Mouse (Mus musculus): ENCODE data around the gene 4921524J17Rik. TPM values are rescaled to one million over a fixed set of nuclear protein-coding genes. Genes with fewer than 3 reads are reported as not detected.

4921524J17Rik gene
- polyA plus RNA-seq, 1 experiment from 2014 or later = 50.2 TPM

GRCm38 (mm10) chr8:85405961-85406360, 26.7 kb downstream of the 4921524J17Rik start:
- Histone ChIP-seq H3K27ac (replicated peaks; ENCODE audit: low read depth, low read length) (no peak overlapping the region), H3K4me2 (ENCODE audit: low read depth, low read length) (no peak overlapping the region), H3K9ac (ENCODE audit: low read depth, low read length) (no peak overlapping the region), H3K9me3 (ENCODE audit: control insufficient read depth, low read length) (no peaks in the 10 kb centered on the region), H3K27me3 (replicated peaks; ENCODE audit: control insufficient read depth, insufficient read depth, low read length) (no peaks in the 10 kb centered on the region), H3K4me3 (ENCODE audit: low read depth, low read length) (no peak overlapping the region), H3K4me1 (ENCODE audit: control insufficient read depth, insufficient read depth, low read length) (no peaks in the 10 kb centered on the region), H3K36me3 (ENCODE audit: control insufficient read depth, insufficient read depth, low read length) (peaks cover 10% of the 10 kb centered on the region)
- ATAC-seq (ENCODE audit: low read depth) (no peak), DNase-seq (ENCODE audit: low spot score) (no peak)
- 74% methylated on average over 10 of the region's 10 CpGs for WGBS

DNA sequence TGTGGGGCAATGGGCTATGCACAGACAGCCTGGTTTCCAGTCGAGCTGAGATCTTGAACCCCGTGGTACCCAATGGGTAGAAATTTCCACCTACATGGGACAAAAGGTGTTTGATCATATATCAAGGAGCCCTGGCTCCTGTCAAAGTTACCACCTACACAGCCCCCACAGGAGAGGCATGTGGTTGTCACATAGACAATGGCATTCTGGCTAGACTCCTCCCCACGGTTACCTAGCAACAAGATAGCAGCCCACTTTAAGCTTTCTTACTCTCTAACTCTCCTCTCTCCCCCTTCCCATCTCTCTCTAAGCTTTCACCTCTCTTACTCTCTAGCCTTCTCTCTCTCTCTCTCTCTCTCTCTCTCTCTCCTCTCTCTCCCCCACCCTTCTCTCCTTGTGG, 27.2 kb downstream of the 4921524J17Rik start:
- ATAC-seq (ENCODE audit: low read depth) = no peak
- Histone ChIP-seq H3K27ac (replicated peaks; ENCODE audit: low read depth, low read length) (no peak overlapping the region), H3K9ac (ENCODE audit: low read depth, low read length) (no peak overlapping the region), H3K36me3 (ENCODE audit: control insufficient read depth, insufficient read depth, low read length) (peaks cover 8% of the 10 kb centered on the region), H3K9me3 (ENCODE audit: control insufficient read depth, low read length) (no peaks in the 10 kb centered on the region), H3K4me3 (ENCODE audit: low read depth, low read length) (no peak overlapping the region), H3K27me3 (replicated peaks; ENCODE audit: control insufficient read depth, insufficient read depth, low read length) (no peaks in the 10 kb centered on the region), H3K4me2 (ENCODE audit: low read depth, low read length) (no peak overlapping the region), H3K4me1 (ENCODE audit: control insufficient read depth, insufficient read depth, low read length) (no peaks in the 10 kb centered on the region)
- DNase-seq (ENCODE audit: low spot score) = no peak
- 65% methylated on average over 3 of the region's 3 CpGs for WGBS

GRCm38 (mm10) chr8:85398548-85398947, 34.1 kb downstream of the 4921524J17Rik start:
- H3K4me3 ChIP-seq (ENCODE audit: low read depth, low read length) = no peak overlapping the region
- H3K27ac ChIP-seq (replicated peaks; ENCODE audit: low read depth, low read length) = no peak overlapping the region
- H3K4me1 ChIP-seq (ENCODE audit: control insufficient read depth, insufficient read depth, low read length) = no peaks in the 10 kb centered on the region
- 83% methylated on average over 4 of the region's 4 CpGs for WGBS
- H3K9me3 ChIP-seq (ENCODE audit: control insufficient read depth, low read length) = no peaks in the 10 kb centered on the region
- ATAC-seq (ENCODE audit: low read depth) (no peak), DNase-seq (ENCODE audit: low spot score) (no peak)
- H3K36me3 ChIP-seq (ENCODE audit: control insufficient read depth, insufficient read depth, low read length) = no peaks in the 10 kb centered on the region
- no peak overlapping the region for H3K9ac ChIP-seq (ENCODE audit: low read depth, low read length)
- no peaks in the 10 kb centered on the region for H3K27me3 ChIP-seq (replicated peaks; ENCODE audit: control insufficient read depth, insufficient read depth, low read length)
- H3K4me2 ChIP-seq (ENCODE audit: low read depth, low read length) = no peak overlapping the region

- DNase-seq (ENCODE audit: low spot score) (peak; percentile 51), ATAC-seq (ENCODE audit: low read depth) (no peak)
- Histone ChIP-seq H3K4me3 (ENCODE audit: low read depth, low read length) (no peak overlapping the region), H3K4me1 (ENCODE audit: control insufficient read depth, insufficient read depth, low read length) (no peaks in the 10 kb centered on the region), H3K9ac (ENCODE audit: low read depth, low read length) (no peak overlapping the region), H3K9me3 (ENCODE audit: control insufficient read depth, low read length) (no peaks in the 10 kb centered on the region), H3K27me3 (replicated peaks; ENCODE audit: control insufficient read depth, insufficient read depth, low read length) (no peaks in the 10 kb centered on the region), H3K36me3 (ENCODE audit: control insufficient read depth, insufficient read depth, low read length) (no peaks in the 10 kb centered on the region), H3K4me2 (ENCODE audit: low read depth, low read length) (no peak overlapping the region), H3K27ac (replicated peaks; ENCODE audit: low read depth, low read length) (no peak overlapping the region)
- WGBS = 48% methylated on average over 5 of the region's 5 CpGs
These were observed 35.1 kb downstream of the 4921524J17Rik start for GRCm38 (mm10) chr8:85397508-85397907.

DNA sequence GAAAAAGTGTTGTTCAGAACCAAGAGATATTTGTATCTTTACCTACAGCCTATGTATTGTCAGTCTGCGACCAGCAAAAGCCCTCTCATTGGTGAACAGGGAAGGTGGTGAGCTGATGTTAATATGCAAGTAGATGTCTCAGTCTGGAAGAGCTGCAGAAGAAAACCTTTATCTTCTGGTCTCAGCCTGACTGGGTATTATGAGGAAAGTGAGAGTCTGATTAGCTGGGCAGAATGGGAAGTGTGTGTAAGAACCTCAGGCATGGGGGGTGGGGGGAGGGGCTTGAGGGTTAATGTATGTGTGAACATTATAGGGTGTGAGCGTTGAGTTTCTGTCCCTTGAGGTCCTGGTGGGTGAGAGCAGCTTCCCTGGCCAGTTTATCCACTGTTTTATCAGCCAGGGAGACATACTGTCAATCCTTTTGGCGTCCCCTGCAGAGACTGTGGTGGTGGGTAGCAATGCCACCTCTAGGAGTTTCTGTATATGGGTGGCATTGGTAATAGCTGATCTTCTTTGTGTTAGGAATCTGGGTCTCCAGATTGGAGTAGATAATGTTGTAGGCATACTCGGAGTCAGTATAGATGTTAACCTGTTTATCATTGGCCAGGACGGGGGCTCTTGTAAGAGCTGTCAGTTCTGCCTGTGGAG, 36.1 kb downstream of the 4921524J17Rik start:
- Histone ChIP-seq H3K9me3 (ENCODE audit: control insufficient read depth, low read length) (no peaks in the 10 kb centered on the region), H3K27ac (replicated peaks; ENCODE audit: low read depth, low read length) (no peak overlapping the region), H3K36me3 (ENCODE audit: control insufficient read depth, insufficient read depth, low read length) (no peaks in the 10 kb centered on the region), H3K4me2 (ENCODE audit: low read depth, low read length) (no peak overlapping the region), H3K4me3 (ENCODE audit: low read depth, low read length) (no peak overlapping the region), H3K27me3 (replicated peaks; ENCODE audit: control insufficient read depth, insufficient read depth, low read length) (no peaks in the 10 kb centered on the region), H3K9ac (ENCODE audit: low read depth, low read length) (no peak overlapping the region), H3K4me1 (ENCODE audit: control insufficient read depth, insufficient read depth, low read length) (no peaks in the 10 kb centered on the region)
- DNase-seq (ENCODE audit: low spot score) (no peak), ATAC-seq (ENCODE audit: low read depth) (no peak)
- 79% methylated on average over 5 of the region's 5 CpGs for WGBS

DNA sequence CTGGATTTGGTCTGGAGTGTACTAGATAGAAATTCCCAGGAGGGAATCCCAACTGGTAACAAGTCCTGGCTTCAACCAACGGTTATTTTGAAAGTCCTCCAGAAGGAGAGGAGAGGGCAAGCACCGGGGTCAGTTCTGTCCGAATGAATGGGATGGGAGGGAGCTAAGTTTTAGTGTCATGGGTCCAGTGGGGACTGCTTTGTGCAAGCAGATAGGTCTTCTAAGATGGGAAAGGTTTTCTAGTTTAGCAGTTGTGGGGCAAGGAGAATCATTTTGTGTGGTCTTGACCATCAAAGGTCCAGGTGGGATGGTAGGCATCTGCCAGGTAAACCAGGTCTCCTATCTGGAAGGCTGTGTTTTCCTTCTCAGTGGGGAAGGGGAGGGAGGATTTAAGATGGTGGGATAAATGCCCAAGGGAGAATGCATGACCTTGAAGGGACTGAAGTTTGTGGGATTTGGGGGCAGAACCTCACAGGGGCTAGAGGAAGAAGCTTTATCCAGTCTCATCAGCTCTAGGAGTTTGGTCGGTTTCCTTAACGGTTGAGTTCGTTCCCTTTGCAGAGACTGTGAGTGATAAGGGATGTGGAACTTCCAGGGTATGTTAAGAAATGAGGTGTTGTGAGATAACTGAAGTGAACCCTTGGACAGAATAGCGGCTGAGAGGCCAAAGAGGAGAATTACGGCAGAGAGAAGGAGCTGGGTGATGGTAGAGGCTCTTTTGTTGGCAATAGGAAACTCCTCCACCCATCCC, 36.8 kb downstream of the 4921524J17Rik start:
- WGBS = 88% methylated on average over 8 of the region's 8 CpGs
- H3K4me1 ChIP-seq (ENCODE audit: control insufficient read depth, insufficient read depth, low read length) = no peaks in the 10 kb centered on the region
- H3K27me3 ChIP-seq (replicated peaks; ENCODE audit: control insufficient read depth, insufficient read depth, low read length) = no peaks in the 10 kb centered on the region
- no peak overlapping the region for H3K4me3 ChIP-seq (ENCODE audit: low read depth, low read length)
- H3K27ac ChIP-seq (replicated peaks; ENCODE audit: low read depth, low read length) = no peak overlapping the region
- H3K4me2 ChIP-seq (ENCODE audit: low read depth, low read length) = no peak overlapping the region
- ATAC-seq (ENCODE audit: low read depth) = no peak
- H3K9ac ChIP-seq (ENCODE audit: low read depth, low read length) = no peak overlapping the region
- no peaks in the 10 kb centered on the region for H3K9me3 ChIP-seq (ENCODE audit: control insufficient read depth, low read length)
- H3K36me3 ChIP-seq (ENCODE audit: control insufficient read depth, insufficient read depth, low read length) = no peaks in the 10 kb centered on the region
- DNase-seq (ENCODE audit: low spot score) = no peak

DNA sequence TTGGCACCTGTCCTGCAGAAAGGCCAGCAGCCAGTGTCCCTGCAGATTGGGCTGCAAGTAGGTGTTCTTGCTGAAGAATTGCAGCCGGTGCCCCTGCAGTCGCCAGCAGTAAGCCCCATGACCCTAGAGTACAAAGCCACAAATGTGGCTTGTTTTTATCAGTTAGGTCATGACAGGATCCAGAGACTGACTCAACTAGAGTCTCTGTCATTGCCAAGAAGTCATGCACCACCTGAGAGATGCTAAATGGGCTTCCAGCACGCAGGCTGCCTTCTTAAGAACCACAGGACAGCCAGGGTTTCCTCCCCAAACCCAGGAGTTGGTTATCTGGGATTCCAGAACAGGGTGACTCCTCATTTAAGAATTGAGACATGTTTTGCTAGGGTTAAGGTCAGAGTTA, 37.6 kb downstream of the 4921524J17Rik start:
- Histone ChIP-seq H3K9me3 (ENCODE audit: control insufficient read depth, low read length) (no peaks in the 10 kb centered on the region), H3K4me2 (ENCODE audit: low read depth, low read length) (no peak overlapping the region), H3K4me1 (ENCODE audit: control insufficient read depth, insufficient read depth, low read length) (no peaks in the 10 kb centered on the region), H3K27ac (replicated peaks; ENCODE audit: low read depth, low read length) (no peak overlapping the region), H3K27me3 (replicated peaks; ENCODE audit: control insufficient read depth, insufficient read depth, low read length) (no peaks in the 10 kb centered on the region), H3K36me3 (ENCODE audit: control insufficient read depth, insufficient read depth, low read length) (no peaks in the 10 kb centered on the region), H3K9ac (ENCODE audit: low read depth, low read length) (no peak overlapping the region), H3K4me3 (ENCODE audit: low read depth, low read length) (no peak overlapping the region)
- DNase-seq (ENCODE audit: low spot score) (no peak), ATAC-seq (ENCODE audit: low read depth) (no peak)
- 73% methylated on average over 3 of the region's 3 CpGs for WGBS

DNA sequence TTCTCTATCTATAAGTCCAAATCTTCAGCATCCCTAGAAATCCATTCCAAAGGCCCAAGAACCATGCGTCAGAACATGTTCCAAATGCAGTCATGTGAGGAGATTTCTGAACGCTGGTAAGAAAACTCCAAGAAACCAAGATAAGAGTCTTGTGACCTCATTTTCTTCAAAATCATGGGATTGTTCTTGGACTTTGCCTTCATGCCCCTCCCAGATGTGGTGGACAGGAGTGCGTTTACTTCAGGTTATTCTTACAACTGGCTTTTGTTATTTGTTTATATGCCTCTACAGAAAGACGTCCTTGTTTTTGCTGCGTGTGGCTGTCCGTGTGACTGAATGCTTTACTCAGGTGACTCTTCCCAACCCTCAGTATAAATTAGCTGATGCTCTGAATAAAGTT, 39.4 kb downstream of the 4921524J17Rik start:
- no peak for ATAC-seq (ENCODE audit: low read depth)
- Histone ChIP-seq H3K27me3 (replicated peaks; ENCODE audit: control insufficient read depth, insufficient read depth, low read length) (no peaks in the 10 kb centered on the region), H3K4me3 (ENCODE audit: low read depth, low read length) (no peak overlapping the region), H3K9me3 (ENCODE audit: control insufficient read depth, low read length) (no peaks in the 10 kb centered on the region), H3K4me1 (ENCODE audit: control insufficient read depth, insufficient read depth, low read length) (no peaks in the 10 kb centered on the region), H3K27ac (replicated peaks; ENCODE audit: low read depth, low read length) (no peak overlapping the region), H3K9ac (ENCODE audit: low read depth, low read length) (no peak overlapping the region), H3K36me3 (ENCODE audit: control insufficient read depth, insufficient read depth, low read length) (no peaks in the 10 kb centered on the region), H3K4me2 (ENCODE audit: low read depth, low read length) (no peak overlapping the region)
- DNase-seq (ENCODE audit: low spot score) = no peak
- 92% methylated on average over 6 of the region's 6 CpGs for WGBS

GRCm38 (mm10) chr8:85391438-85391837, 41.2 kb downstream of the 4921524J17Rik start:
- Histone ChIP-seq H3K9ac (ENCODE audit: low read depth, low read length) (no peak overlapping the region), H3K27me3 (replicated peaks; ENCODE audit: control insufficient read depth, insufficient read depth, low read length) (no peaks in the 10 kb centered on the region), H3K9me3 (ENCODE audit: control insufficient read depth, low read length) (no peaks in the 10 kb centered on the region), H3K4me3 (ENCODE audit: low read depth, low read length) (no peak overlapping the region), H3K4me2 (ENCODE audit: low read depth, low read length) (no peak overlapping the region), H3K27ac (replicated peaks; ENCODE audit: low read depth, low read length) (no peak overlapping the region), H3K4me1 (ENCODE audit: control insufficient read depth, insufficient read depth, low read length) (no peaks in the 10 kb centered on the region), H3K36me3 (ENCODE audit: control insufficient read depth, insufficient read depth, low read length) (no peaks in the 10 kb centered on the region)
- ATAC-seq (ENCODE audit: low read depth) = no peak
- 75% methylated on average over 1 of the region's 1 CpGs for WGBS
- no peak for DNase-seq (ENCODE audit: low spot score)
